Mouse (Mus musculus) spleen, adult 2 months (tissue): Measurements from ENCODE around the gene Smpx.

Experiments
- CTCF ChIP-seq: fragments of 200-500 bp; IDR thresholded peaks from 2 replicates; pipeline ENCODE4 v1.5.1; 2011; ENCODE audit warnings: mild to moderate bottlenecking, inconsistent platforms; ENCODE audit not compliant: insufficient read depth, insufficient read length, insufficient replicate concordance; ENCODE audit errors: extremely low read depth
- POLR2A ChIP-seq: fragments of 200-500 bp; IDR thresholded peaks from 2 replicates; pipeline ENCODE4 v1.6.1; 2011; ENCODE audit warnings: low read depth, low read length, inconsistent platforms

- TF ChIP-seq CTCF (no peak), POLR2A (no peak)
Measured at GRCm38 (mm10) chrX:157747815-157748544, 49.3 kb downstream of the Smpx start.
